Mouse (Mus musculus) testis, adult 2 months (tissue): ENCODE measurements at regions not wholly inside any gene's neighbourhood (a gene's known extent, or its start where the extent isn't known, plus 50 kb on each side); places are given as distances from the start of the nearest gene placed in this dataset.

Experiments used
- CTCF ChIP-seq: fragments of 200-500 bp; IDR thresholded peaks from 2 replicates; pipeline ENCODE4 v1.5.1; 2012; ENCODE audit warnings: low read depth, mild to moderate bottlenecking, inconsistent platforms, low read length, moderate library complexity; ENCODE audit not compliant: control insufficient read depth, insufficient read depth, insufficient replicate concordance
- POLR2A ChIP-seq: fragments of 200-500 bp; IDR thresholded peaks from 2 replicates; pipeline ENCODE4 v1.6.1; 2012; ENCODE audit warnings: low read depth, mild to moderate bottlenecking, inconsistent platforms, low read length, moderate library complexity; ENCODE audit not compliant: control insufficient read depth

DNA sequence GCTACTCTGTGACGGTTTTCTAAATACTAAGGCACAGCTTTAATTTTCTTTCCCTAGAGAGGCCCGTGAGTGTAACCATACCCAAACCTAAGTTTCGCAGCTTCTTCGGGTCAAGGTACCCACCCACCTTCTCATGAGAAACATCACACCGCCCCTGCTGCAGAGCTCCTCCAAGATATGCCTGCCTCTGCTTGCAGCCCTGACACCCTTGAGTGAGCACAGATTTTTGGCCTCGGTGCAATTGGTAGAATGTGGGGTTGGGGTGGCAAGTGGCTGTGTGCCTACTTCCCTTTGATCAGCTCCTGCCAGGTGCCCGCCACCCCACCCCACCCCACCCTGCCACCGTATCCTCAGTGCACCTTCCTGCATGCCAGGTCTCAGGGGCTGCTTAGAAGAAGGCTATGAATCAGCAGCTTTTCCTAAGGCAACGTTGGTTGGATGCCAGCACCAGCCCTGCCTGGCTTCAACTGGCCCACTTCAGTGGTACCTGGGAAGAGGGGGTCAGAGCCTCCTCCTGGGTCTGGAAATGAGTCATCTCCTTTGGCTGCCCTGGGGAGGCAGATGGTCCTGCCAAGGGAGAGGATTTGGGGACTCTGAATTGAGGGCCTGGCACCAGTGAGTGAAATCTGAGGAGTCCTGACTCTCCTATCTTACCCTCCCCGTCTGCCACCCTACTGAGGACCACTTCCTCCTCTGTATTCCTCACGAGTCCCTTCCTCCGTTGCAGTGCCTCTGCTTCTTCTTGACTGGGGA is 95.6 kb upstream of the Atp1a1 start:
- TF ChIP-seq POLR2A = no peak
- no peak for TF ChIP-seq CTCF
